Mouse (Mus musculus) heart, adult 9 months (tissue): ENCODE results near the gene Fubp3.
"Not testable (repeated sequence)": the region's sequence is repeated elsewhere in the genome, so short reads cannot be mapped to it uniquely, and the experiment has no call there.

Experiments used
- DNase-seq, 2 experiments: peaks; one replicate each; pipeline ENCODE4 v3.0.0; 2022; ENCODE audit warnings: low spot score in 2 of 2

Fubp3 gene

GRCm38 (mm10) chr2:31572051-31572914 is at the start of gene Fubp3:
Gene Fubp3 (plus strand): TSS chr2:31572651.
- peak; percentile 89 to 90 for DNase-seq

GRCm38 (mm10) chr2:31524641-31525040 is 47.8 kb upstream of the Fubp3 start:
- DNase-seq, result no peak

- no peak for DNase-seq
These were observed 46.7 kb upstream of the Fubp3 start for GRCm38 (mm10) chr2:31525778-31526177.

GRCm38 (mm10) chr2:31530201-31530600 is 42.2 kb upstream of the Fubp3 start:
- DNase-seq, result no peak

GRCm38 (mm10) chr2:31537054-31537453 is 35.4 kb upstream of the Fubp3 start:
- DNase-seq, result peak; percentile 74 to 76

GRCm38 (mm10) chr2:31538745-31539144 is 33.7 kb upstream of the Fubp3 start:
- no peak for DNase-seq

GRCm38 (mm10) chr2:31541581-31541980 is 30.9 kb upstream of the Fubp3 start:
- DNase-seq, result no peak

- DNase-seq, result no peak
These were observed 24.7 kb upstream of the Fubp3 start for GRCm38 (mm10) chr2:31547726-31548125.

GRCm38 (mm10) chr2:31550503-31550902 is 21.9 kb upstream of the Fubp3 start:
- no peak for DNase-seq

GRCm38 (mm10) chr2:31551351-31551750 is 21.1 kb upstream of the Fubp3 start:
- DNase-seq, result not testable (repeated sequence)

GRCm38 (mm10) chr2:31551971-31552370 is 20.5 kb upstream of the Fubp3 start:
- DNase-seq, result no peak

- DNase-seq, result no peak
These were observed 17.8 kb upstream of the Fubp3 start for GRCm38 (mm10) chr2:31554619-31555018.

GRCm38 (mm10) chr2:31572915-31573635 is 624 bp downstream of the Fubp3 start:
- DNase-seq, result no peak

- DNase-seq, result no peak
These were observed 9.2 kb downstream of the Fubp3 start for GRCm38 (mm10) chr2:31581617-31582016.

- no peak for DNase-seq
These were observed 19.5 kb downstream of the Fubp3 start for GRCm38 (mm10) chr2:31591799-31592484.

GRCm38 (mm10) chr2:31607555-31607954 is 35.1 kb downstream of the Fubp3 start:
- DNase-seq, result no peak

GRCm38 (mm10) chr2:31609859-31610261 is 37.4 kb downstream of the Fubp3 start:
- no peak for DNase-seq

GRCm38 (mm10) chr2:31610922-31611321 is 38.5 kb downstream of the Fubp3 start:
- no peak for DNase-seq

GRCm38 (mm10) chr2:31611400-31611799 is 38.9 kb downstream of the Fubp3 start:
- no peak for DNase-seq

GRCm38 (mm10) chr2:31612627-31613026 is 40.2 kb downstream of the Fubp3 start:
- no peak for DNase-seq

- DNase-seq, result no peak
These were observed 41.3 kb downstream of the Fubp3 start for GRCm38 (mm10) chr2:31613781-31614180.

- no peak for DNase-seq
These were observed 46.2 kb downstream of the Fubp3 start for GRCm38 (mm10) chr2:31618484-31619161.
